Mouse (Mus musculus): ENCODE measurements around the gene Pon1. TPM values are rescaled to one million over a fixed set of nuclear protein-coding genes. Genes with fewer than 3 reads are reported as not detected.
"Not testable (repeated sequence)": the region's sequence is repeated elsewhere in the genome, so short reads cannot be mapped to it uniquely, and the experiment has no call there.

Pon1 gene
- under 1 TPM in 1 of 2 experiments, not detected in 1; 0.45 TPM for total RNA-seq (2021)
- long read RNA-seq, experiment 1: 0 reads
- long read RNA-seq, experiment 2: 0 reads

- no peak for DNase-seq
Measured at GRCm38 (mm10) chr6:5193693-5194092, at the start of gene Pon1. Gene Pon1, minus strand, starts transcription at chr6:5193946.

- no peak for DNase-seq
Measured at GRCm38 (mm10) chr6:5238799-5239198, 45.1 kb upstream of the Pon1 start.

- no peak for DNase-seq
Measured at GRCm38 (mm10) chr6:5237510-5237909, 43.8 kb upstream of the Pon1 start.

- no peak for DNase-seq
Measured at GRCm38 (mm10) chr6:5236843-5237371, 43.2 kb upstream of the Pon1 start.

- no peak for DNase-seq
Measured at GRCm38 (mm10) chr6:5234563-5234962, 40.8 kb upstream of the Pon1 start.

GRCm38 (mm10) chr6:5233812-5234211 lies 40.1 kb upstream of the Pon1 start:
- DNase-seq: no peak

GRCm38 (mm10) chr6:5232022-5232421 lies 38.3 kb upstream of the Pon1 start:
- no peak for DNase-seq

GRCm38 (mm10) chr6:5230261-5230660 lies 36.5 kb upstream of the Pon1 start:
- DNase-seq: no peak

GRCm38 (mm10) chr6:5223551-5223950 lies 29.8 kb upstream of the Pon1 start:
- not testable (repeated sequence) for DNase-seq

GRCm38 (mm10) chr6:5222080-5222479 lies 28.3 kb upstream of the Pon1 start:
- DNase-seq: no peak

GRCm38 (mm10) chr6:5218190-5218589 lies 24.4 kb upstream of the Pon1 start:
- no peak for DNase-seq

GRCm38 (mm10) chr6:5207817-5208216 lies 14.1 kb upstream of the Pon1 start:
- DNase-seq: no peak

- DNase-seq: no peak
Measured at GRCm38 (mm10) chr6:5199916-5200315, 6.2 kb upstream of the Pon1 start.

- DNase-seq: no peak
Measured at GRCm38 (mm10) chr6:5199376-5199905, 5.7 kb upstream of the Pon1 start.

GRCm38 (mm10) chr6:5198590-5198989 lies 4.8 kb upstream of the Pon1 start:
- DNase-seq: no peak

GRCm38 (mm10) chr6:5190761-5191160 lies 3.0 kb downstream of the Pon1 start:
- no peak for DNase-seq

GRCm38 (mm10) chr6:5189507-5189906 lies 4.2 kb downstream of the Pon1 start:
- DNase-seq: no peak

GRCm38 (mm10) chr6:5188938-5189337 lies 4.8 kb downstream of the Pon1 start:
- DNase-seq: no peak

- DNase-seq: no peak
Measured at GRCm38 (mm10) chr6:5188036-5188435, 5.7 kb downstream of the Pon1 start.

- no peak for DNase-seq
Measured at GRCm38 (mm10) chr6:5187586-5187985, 6.2 kb downstream of the Pon1 start.

- DNase-seq: no peak
Measured at GRCm38 (mm10) chr6:5186229-5186950, 7.4 kb downstream of the Pon1 start.

GRCm38 (mm10) chr6:5180645-5181044 lies 13.1 kb downstream of the Pon1 start:
- DNase-seq: no peak

GRCm38 (mm10) chr6:5179189-5179588 lies 14.6 kb downstream of the Pon1 start:
- no peak for DNase-seq

Data from gastrocnemius, postnatal 10 days (tissue).